Mouse (Mus musculus) mesoderm, embryonic 11.5 days (tissue): ENCODE data around the gene Gm266.
A peak's percentile ranks its signal among the peaks of the same experiment; 100 is the strongest.
"Not testable (repeated sequence)": the region's sequence is repeated elsewhere in the genome, so short reads cannot be mapped to it uniquely, and the experiment has no call there.

Source experiments
- DNase-seq: peaks from one replicate; pipeline ENCODE4 v3.0.0-alpha.2; 2012; ENCODE audit warnings: low read depth, low spot score

The Gm266 gene

GRCm38 (mm10) chr12:111485652-111486306 is at the start of gene Gm266:
Gene Gm266, minus strand, starts transcription at chr12:111485823.
- DNase-seq = peak; percentile 79

- no peak for DNase-seq
These were observed 49.7 kb upstream of the Gm266 start for GRCm38 (mm10) chr12:111535281-111535680.

DNA sequence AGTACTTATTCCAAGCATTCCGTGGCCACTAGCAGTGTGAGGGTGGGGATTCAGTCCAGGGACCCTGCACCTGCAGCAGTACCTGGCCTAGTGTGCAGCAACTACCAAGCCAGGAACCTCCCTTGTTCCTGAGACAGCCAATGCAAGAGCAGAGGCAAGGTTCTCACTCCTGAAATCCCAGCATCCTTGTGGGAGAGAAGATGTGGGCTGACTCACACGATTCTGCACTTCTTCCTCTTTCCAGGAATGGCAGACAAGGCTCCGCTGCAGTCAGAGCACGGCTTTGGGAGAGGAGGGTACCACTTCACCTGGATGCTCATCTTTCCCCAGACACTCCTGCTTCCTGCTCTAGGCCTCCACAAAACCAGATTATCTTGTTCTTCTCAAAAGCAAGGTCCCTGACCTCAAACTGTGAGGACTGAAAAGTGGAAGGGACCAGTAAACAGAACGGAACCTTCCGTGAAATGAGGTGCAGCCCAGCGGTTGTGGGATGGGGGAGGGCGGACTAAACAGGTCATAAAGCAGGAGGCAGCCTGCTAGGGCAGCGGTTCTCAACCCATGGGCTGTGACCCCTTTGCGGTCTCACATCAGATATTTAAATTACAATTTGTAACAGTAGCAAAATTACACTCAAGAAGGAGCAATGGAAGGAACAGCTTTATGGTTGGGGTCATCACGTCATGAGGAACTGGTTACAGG is 47.6 kb upstream of the Gm266 start:
- DNase-seq = no peak

DNA sequence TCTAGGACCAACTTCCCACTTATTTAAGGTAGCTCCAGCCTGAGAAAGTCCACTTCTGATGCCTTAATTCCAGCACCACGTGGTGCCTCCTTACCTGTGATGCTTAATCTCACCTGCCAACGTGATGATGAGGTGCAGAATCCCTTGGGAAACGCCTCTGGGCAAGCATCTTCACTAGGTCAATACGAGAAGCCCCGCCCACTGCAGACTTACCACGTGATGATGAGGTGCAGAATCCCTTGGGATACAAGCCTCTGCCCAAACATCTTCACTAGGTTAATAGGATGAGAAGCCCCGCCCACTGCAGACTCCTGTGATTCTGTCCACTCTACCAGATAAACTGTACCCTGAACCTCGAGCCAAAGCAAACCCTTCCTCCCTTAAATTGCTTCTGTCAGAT is 43.6 kb upstream of the Gm266 start:
- peak; percentile 48 for DNase-seq

- no peak for DNase-seq
These were observed 42.1 kb upstream of the Gm266 start for GRCm38 (mm10) chr12:111527643-111528281.

GRCm38 (mm10) chr12:111524883-111525282 is 39.3 kb upstream of the Gm266 start:
- no peak for DNase-seq

DNA sequence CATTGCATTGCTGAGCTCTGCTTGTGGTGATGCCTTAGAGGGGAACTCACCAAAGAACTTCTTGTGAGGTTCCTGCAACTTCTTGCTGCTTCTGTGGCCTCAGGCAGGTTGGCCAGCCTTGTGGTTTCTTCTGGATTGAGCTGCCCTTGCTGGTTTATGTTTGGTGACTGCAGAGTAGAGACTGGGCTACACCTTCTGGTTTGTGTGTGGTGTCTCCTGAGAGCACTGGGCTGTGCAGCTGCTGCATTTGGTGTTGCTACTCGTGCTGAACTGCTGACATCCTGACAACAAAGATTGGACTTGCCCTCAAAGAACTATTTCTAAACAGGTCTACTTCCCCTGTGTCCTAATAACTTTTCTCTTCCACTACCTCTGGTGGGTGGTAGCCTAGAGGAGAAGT is 38.8 kb upstream of the Gm266 start:
- DNase-seq = no peak

DNA sequence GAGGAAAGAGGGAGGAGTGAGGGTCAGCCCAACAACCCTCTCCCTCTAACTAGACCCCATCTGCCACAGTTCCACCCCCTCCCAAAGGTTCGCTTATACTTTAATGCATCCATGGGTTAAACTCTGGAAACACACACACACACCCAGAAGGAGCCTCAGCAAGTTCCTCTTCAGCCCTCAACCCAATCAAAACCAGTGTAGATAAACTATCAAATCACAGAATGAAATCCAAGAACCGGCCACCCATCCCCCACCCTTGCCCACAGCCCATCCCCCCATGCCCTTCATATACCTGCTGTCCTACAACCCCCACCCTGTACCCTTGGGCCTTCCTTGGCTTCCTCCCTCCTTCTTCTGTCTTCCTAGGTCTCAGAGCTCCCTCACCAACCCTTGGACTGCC is 35.4 kb upstream of the Gm266 start:
- no peak for DNase-seq

DNA sequence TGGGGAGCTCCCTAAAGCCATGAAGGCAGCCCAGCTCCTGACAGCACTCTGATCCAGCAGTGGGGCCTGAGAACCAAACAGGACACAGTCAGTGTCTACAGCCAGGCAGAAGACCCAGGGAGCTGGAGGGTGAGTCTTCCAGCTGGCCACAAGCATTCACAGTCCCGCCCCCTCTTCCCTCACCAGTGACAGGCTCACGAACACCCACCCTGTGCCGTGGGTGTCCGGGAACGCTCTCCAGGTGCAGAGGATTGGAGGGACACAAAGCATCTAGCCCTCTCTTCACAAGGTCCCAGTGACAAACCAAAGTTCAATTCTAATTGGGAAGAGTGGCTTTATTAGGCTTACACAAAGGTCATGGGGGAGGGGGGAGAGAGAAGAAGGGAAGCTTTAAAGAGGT is 34.2 kb upstream of the Gm266 start:
- DNase-seq = no peak

GRCm38 (mm10) chr12:111518391-111518790 is 32.8 kb upstream of the Gm266 start:
- DNase-seq = no peak

DNA sequence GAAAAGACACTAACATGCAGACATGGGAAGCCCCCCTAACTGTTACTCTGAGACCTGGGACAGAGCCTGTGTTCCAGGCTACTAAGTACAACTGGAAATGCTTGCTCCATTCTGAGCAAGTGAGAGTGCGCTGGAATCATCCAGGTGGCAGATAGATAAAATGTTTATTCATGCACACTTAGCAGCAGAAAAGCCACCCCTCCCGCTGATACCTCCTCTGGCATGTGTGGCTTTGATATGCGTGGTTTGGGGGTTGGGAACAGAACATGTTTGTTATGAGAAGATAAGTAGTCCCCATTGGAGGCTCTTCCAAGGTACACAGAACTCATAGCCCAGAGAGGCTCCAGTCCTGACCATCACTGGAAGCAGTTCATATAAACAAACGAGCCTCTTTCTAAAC is 32.3 kb upstream of the Gm266 start:
- no peak for DNase-seq

DNA sequence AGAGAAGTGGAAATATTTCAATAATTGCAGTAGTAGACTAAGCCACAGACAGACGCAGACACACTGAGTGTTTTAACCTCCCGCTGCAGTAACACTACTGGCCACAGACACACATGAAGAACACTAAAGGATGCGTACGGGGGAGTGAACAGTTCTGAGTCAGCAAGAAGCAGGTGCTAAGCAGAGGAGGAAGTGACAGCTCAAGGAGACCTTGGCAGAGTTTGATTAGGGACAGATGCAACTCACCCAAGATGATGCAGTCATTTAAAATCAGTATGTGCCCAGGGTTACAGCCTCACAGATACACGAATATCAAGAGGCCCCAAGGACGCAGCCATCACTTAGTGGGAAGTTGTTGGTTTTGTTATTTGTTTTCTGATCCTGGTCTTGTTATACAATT is 31.2 kb upstream of the Gm266 start:
- no peak for DNase-seq

GRCm38 (mm10) chr12:111515920-111516319 is 30.3 kb upstream of the Gm266 start:
- DNase-seq = no peak

GRCm38 (mm10) chr12:111514874-111515649 is 29.4 kb upstream of the Gm266 start:
- no peak for DNase-seq

DNA sequence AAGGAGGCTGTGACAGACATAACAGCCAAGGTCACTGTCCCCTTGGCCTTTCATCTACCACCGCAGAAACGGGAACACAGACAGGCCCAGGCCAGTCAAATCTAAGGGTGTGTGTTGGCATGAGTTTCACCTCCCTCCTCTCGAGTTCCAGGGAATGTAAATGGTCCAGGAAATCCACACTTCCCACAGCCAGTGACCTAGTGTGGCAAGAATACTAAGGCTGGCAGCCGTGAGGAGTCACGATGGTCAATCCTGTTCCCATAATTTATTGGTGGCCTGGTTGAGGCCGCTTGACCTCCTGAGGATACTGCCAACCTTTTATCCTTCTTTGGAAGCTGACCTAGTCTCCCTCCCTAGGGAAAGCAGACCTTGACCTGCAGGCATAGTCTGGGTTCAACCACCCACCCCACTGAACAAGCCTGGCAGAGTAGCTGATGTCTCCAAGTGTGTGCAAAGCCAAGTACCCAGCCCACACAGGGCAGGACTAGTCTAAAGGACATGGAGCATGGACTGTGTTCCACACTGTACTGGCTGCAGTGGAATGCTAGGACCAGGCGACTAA is 28.7 kb upstream of the Gm266 start:
- no peak for DNase-seq

DNA sequence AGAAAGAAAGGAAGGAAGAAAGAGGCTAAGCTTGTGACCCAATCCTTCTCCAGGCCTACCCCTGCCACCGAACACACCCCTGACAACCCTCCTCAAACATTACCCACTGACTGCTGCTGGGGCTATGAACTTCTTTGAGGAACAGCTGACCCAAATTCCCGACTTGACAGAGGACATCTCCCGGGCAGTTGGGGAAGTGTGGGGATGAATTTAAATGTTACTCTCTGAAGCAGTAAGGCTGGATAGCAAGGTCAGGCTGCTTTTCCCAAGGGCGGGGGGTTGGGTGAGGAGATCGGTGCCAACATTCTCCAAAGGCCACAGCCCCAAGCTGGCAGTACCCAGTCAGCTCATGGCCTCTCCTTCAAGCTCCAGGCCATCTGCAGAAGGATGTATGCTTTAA is 28.1 kb upstream of the Gm266 start:
- DNase-seq = no peak

DNA sequence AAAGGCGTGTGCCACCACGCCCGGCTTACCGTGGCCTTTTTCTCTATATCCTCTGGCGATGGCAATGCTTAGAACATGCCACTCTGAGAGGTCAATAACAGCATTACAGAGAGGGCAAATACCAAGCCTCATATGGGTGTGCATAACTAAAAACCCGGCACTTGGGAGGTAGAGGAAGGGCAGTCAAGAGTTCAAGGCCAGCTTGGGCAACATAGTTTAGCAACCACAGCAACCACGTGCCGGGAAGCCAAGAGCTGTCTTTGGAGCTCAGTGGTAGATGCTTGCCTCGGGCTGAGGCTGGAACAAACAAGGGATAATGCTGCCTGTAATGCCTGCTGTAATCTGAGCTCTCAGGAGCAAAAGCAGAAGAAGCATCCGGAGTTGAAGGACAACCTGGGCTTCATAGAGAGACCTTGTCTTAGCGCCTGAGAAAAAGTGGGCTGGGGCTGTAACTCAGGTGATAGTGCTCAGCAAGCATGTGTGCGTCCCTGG is 27.0 kb upstream of the Gm266 start:
- DNase-seq = no peak

DNA sequence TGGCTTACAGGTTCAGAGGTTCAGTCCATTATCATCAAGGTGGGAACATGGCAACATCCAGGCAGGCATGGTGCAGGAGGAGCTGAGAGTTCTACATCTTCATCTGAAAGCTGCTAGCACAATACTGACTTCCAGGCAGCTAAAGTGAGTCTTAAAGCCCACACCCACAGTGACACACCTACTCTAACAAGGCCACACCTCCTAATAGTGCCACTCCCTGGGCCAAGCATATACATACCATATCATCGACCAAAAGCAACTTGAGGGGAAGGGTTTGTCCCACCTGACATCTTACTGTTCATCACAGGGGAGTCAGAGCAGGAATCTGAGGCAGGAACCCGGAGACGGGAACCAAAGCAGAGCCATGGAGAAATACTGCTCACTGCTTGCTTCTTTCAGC is 22.8 kb upstream of the Gm266 start:
- DNase-seq = not testable (repeated sequence)

DNA sequence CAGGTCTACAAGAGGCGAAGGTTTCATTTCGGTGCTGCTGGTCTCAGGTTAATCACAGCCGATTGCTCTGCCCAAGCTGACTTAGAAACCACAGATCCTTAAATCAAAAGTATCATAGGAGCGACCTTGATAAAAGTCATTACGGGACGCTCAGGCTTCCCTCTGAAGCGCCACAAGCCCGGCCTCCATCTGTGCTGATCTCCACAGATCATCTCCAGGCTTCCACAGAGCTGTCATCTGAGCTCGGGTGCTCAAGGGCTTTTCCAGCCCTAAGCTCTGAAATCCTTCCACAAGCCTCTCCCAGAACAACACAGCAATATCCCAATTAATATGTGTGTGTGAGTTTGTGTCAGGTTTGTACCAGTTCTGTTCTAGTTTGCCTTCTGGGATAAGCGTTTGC is 22.3 kb upstream of the Gm266 start:
- DNase-seq = no peak

DNA sequence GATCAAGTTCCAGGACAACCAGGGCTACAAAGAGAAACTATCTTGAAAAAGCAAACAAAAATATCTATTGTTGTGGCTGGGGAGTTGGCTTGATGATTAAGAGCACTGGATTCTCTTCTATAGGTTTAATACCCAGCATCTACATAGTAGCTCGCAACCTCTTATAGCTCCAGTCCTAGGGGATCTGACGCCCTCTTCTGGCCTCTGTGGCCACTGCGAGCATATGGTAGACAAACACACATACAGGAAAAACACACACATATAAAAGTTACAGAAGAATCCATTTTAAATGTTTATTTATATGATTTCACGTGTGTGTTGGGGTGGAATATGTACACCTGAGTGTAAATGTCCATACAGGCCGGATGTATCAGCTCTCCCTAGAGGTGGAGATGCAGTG is 21.4 kb upstream of the Gm266 start:
- DNase-seq = no peak

- peak; percentile 91 for DNase-seq
These were observed 19.3 kb upstream of the Gm266 start for GRCm38 (mm10) chr12:111504904-111505303.

GRCm38 (mm10) chr12:111503571-111503970 is 17.9 kb upstream of the Gm266 start:
- DNase-seq = no peak
